Mouse (Mus musculus) C2C12 (cell line): Measurements from ENCODE around the gene Disp3. TPM values are rescaled to one million over a fixed set of nuclear protein-coding genes. Genes with fewer than 3 reads are reported as not detected.

Experiments used
- H3K27me3 ChIP-seq: one replicate; pipeline ENCODE4 v1.6.1; 2011; ENCODE audit not compliant: control insufficient read depth, insufficient read depth, insufficient read length
- H3K36me3 ChIP-seq: one replicate; pipeline ENCODE4 v1.6.1; 2011; ENCODE audit not compliant: control insufficient read depth, insufficient read depth
- H3K4me3 ChIP-seq: one replicate; pipeline ENCODE4 v1.5.1; 2011; ENCODE audit warnings: mild to moderate bottlenecking, control low read depth; ENCODE audit not compliant: poor library complexity, insufficient read depth, severe bottlenecking
- H3K79me2 ChIP-seq: one replicate; pipeline ENCODE4 v1.6.1; 2011; ENCODE audit not compliant: control insufficient read depth, insufficient read depth
- H3K79me3 ChIP-seq: one replicate; pipeline ENCODE4 v1.6.1; 2011; ENCODE audit warnings: low read depth, control low read depth
- H3ac ChIP-seq: one replicate; pipeline ENCODE3; 2011; ENCODE audit warnings: low read depth; ENCODE audit not compliant: control insufficient read depth, insufficient read length
- CEBPB ChIP-seq: IDR thresholded peaks from one replicate; pipeline ENCODE4 v1.6.1; 2011; ENCODE audit warnings: low read depth, mild to moderate bottlenecking, control low read depth, moderate library complexity
- CTCF ChIP-seq: IDR thresholded peaks from one replicate; pipeline ENCODE4 v1.5.1; 2011; ENCODE audit not compliant: control insufficient read depth, insufficient read depth, insufficient read length
- FOSL1 ChIP-seq: IDR thresholded peaks from one replicate; pipeline ENCODE4 v1.8.0; 2011; ENCODE audit warnings: mild to moderate bottlenecking, low read length; ENCODE audit not compliant: poor library complexity, insufficient read depth, severe bottlenecking
- MAX ChIP-seq: IDR thresholded peaks from one replicate; pipeline ENCODE4 v1.6.1; 2011; ENCODE audit warnings: mild to moderate bottlenecking, control low read depth
- MYOD1 ChIP-seq: IDR thresholded peaks from one replicate; pipeline ENCODE4 v1.6.1; 2011; ENCODE audit warnings: low read depth; ENCODE audit not compliant: control insufficient read depth, insufficient read length
- MYOG ChIP-seq: IDR thresholded peaks from one replicate; pipeline ENCODE4 v1.6.1; 2011; ENCODE audit not compliant: control insufficient read depth, insufficient read length; ENCODE audit errors: extremely low read depth
- USF1 ChIP-seq: IDR thresholded peaks from one replicate; pipeline ENCODE4 v1.6.1; 2011; ENCODE audit warnings: low read depth, mild to moderate bottlenecking, control low read depth, moderate library complexity
- polyA plus RNA-seq: library from polyadenylated mRNA; unstranded; fragments of >200 nt; fragmentation: generic; extraction: Trizol; gene quantifications from one replicate; pipeline ENCODE4 v1.2.1, GENCODE M21; 2012; ENCODE audit warnings: missing spikeins

The Disp3 gene
- polyA plus RNA-seq, 1 experiment: 0.04 TPM

DNA sequence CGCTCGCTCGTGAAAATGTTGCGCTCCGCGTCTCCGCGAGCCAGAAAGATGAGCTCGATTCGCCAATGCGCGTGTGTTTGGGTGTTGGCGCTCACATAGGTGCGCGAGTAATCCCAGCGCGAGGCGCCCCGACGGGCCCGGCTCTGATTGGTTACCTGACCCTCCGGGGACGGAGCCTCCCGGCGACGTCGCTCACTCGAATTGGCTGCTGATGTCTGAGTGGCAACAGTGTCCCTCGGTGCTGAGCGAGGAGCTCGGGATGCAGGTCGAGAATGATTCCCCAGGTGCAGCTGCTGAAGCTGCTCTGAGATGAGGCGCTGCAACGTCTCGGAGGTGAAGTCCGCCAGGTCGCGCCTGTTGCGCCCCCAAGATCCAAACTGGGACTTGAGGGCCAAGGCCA, 16.1 kb downstream of the Disp3 start:
- Histone ChIP-seq H3K4me3 (no peak overlapping the region), H3K79me2 (no peaks in the 10 kb centered on the region), H3K79me3 (no peaks in the 10 kb centered on the region), H3ac (no peak overlapping the region), H3K27me3 (peaks cover 22% of the 10 kb centered on the region), H3K36me3 (no peaks in the 10 kb centered on the region)
- no peak for TF ChIP-seq MAX

DNA sequence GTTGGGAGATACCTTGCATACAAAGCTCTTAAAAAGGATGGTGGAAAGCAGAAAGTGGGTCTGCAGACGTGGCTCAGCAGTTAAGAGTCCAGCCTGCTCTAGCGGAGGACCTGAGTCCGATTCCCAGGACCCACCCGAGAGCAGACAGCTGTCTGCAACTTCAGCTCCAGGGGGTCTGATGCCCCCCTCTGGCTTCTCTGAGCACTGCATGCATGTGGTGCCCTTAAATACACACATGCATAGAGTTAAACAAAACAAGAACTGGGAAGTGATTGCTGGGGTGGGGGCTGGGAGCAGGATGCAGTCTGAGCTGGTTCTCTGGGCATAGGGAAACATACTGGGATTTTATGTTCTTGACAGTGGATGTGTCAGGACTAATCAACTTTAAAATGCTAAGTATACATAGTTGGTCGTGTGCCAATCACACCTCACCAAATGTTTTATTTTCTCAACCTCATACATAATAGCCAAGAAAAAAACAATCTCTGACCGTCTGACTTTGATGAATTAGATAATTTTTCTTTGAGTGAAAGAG, 20.7 kb downstream of the Disp3 start:
- Histone ChIP-seq H3ac (no peak overlapping the region), H3K4me3 (no peak overlapping the region), H3K27me3 (peaks cover 6% of the 10 kb centered on the region), H3K36me3 (no peaks in the 10 kb centered on the region), H3K79me3 (no peaks in the 10 kb centered on the region), H3K79me2 (no peaks in the 10 kb centered on the region)
- TF ChIP-seq CTCF (no peak), MYOD1 (no peak), FOSL1 (no peak), CEBPB (no peak)

DNA sequence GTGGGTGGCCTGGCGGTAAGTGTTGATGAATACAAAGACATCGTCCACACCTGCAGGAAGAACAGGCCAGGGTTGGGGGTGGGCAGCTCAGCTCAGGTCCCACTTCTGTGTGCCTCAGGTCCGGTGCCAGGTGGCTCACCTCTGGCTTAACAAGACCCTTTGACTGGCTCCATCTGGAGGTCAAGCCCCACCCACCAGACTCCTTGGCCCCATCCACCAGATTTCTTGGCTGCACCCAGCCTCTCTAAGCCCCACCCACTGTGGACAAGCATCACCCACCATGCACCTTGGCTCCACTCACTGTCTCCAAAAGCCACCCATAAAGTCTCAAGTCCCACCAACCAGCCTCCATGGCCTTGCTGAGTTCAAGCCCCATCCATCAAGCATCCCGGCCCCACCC, 27.8 kb downstream of the Disp3 start:
- H3K79me3 ChIP-seq: no peaks in the 10 kb centered on the region
- H3K36me3 ChIP-seq: no peaks in the 10 kb centered on the region
- H3K4me3 ChIP-seq: no peak overlapping the region
- no peak overlapping the region for H3ac ChIP-seq
- H3K79me2 ChIP-seq: no peaks in the 10 kb centered on the region
- peaks cover 6% of the 10 kb centered on the region for H3K27me3 ChIP-seq
- TF ChIP-seq USF1 (no peak), FOSL1 (no peak), CTCF (no peak), CEBPB (no peak), MYOG (no peak), MAX (no peak), MYOD1 (no peak)

DNA sequence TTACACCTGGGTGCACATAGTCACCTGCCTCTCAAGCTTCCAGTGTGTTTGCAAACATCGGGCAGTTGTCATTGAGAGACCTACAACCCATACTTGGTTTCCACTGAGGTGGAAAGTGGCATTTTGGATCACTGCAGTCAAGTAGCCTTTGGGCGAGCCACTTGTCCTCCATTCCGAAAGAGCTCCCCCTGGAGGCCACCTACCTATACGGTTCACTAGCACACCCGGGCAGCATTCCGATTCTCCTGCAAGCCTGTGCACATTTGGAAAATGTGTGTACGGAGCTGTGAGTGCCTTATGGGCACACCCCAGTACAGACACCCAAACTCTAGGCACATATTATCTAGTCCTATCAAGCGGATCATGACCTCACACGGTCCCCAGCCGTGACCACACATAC, 38.4 kb downstream of the Disp3 start:
- H3K79me3 ChIP-seq: no peaks in the 10 kb centered on the region
- H3ac ChIP-seq: no peak overlapping the region
- H3K36me3 ChIP-seq: no peaks in the 10 kb centered on the region
- H3K27me3 ChIP-seq: no peaks in the 10 kb centered on the region
- no peaks in the 10 kb centered on the region for H3K79me2 ChIP-seq
- TF ChIP-seq CEBPB (no peak), MAX (no peak), USF1 (no peak), CTCF (no peak), MYOD1 (no peak), MYOG (no peak), FOSL1 (no peak)
- no peak overlapping the region for H3K4me3 ChIP-seq

DNA sequence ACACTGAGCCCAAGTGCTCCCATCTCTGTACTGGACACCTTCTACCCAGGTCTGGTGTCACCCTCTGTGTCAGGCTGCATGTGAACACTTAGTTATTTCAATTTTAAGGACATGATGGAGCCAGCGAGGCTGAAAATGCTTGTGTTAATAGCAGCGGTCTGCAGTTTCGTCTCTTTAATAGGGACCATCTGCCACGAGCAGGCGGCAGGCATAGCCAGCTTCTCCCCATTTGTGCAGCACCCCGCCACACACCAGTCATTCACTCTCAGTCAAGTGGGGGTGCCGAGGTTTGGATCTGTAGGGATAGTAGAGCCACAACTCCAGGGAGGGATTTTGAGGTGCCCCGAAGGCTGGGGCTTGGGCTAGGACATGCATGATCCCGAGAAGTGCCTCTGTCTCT, 47.4 kb downstream of the Disp3 start:
- no peak overlapping the region for H3ac ChIP-seq
- H3K4me3 ChIP-seq: no peak overlapping the region
- TF ChIP-seq FOSL1: no peak
- TF ChIP-seq CTCF: no peak
- TF ChIP-seq CEBPB: no peak
- TF ChIP-seq MYOD1: no peak
- TF ChIP-seq USF1: no peak
- TF ChIP-seq MAX: no peak
- no peak for TF ChIP-seq MYOG
- H3K79me3 ChIP-seq: no peaks in the 10 kb centered on the region
- H3K27me3 ChIP-seq: no peaks in the 10 kb centered on the region
- H3K36me3 ChIP-seq: no peaks in the 10 kb centered on the region
- no peaks in the 10 kb centered on the region for H3K79me2 ChIP-seq

DNA sequence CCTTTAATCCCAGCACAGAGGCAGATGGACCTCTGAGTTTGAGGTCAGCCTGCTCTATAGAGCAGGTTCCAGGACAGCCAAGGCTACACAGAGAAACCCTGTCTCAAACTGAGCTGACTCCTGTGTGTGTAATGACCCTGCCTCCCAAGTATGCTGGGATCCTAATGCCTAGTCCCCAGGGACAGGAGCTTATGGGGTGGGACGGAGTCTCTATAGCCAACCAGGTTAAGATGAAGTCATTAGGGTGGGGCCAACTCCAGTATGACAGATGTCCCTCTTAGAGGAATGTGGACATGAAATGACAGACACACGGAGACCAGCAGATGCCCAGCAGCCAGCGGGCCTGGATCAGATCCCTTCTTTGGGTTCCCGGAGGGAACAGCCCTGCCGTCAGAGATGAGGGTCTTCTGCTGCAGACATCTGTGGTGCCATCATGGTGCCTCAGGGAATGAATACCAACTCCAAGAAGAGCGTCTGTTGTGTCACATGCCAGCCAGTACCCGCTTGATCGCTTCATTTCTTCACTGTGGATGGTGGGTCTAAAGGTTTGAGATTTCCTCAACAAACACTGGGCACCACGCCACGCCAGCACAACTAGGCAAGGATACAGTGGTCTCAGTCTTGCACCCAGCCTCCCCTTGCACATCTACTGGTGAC, 48.2 kb downstream of the Disp3 start:
- TF ChIP-seq MAX: no peak
- TF ChIP-seq MYOG: no peak
- no peak for TF ChIP-seq CEBPB

More for the DNA sequence above, 48.2 kb downstream of the Disp3 start:
- no peak overlapping the region for H3ac ChIP-seq
- H3K79me3 ChIP-seq: no peaks in the 10 kb centered on the region
- no peak overlapping the region for H3K4me3 ChIP-seq
- no peaks in the 10 kb centered on the region for H3K79me2 ChIP-seq
- no peaks in the 10 kb centered on the region for H3K36me3 ChIP-seq
- H3K27me3 ChIP-seq: no peaks in the 10 kb centered on the region
